Mouse (Mus musculus) neural tube, embryonic 14.5 days (tissue): ENCODE data around the gene H60b. TPM values are rescaled to one million over a fixed set of nuclear protein-coding genes. Genes with fewer than 3 reads are reported as not detected.

ENCODE experiments used
- ATAC-seq: fragments of 200-750 bp; cut with Nextera tagmentation; 2 replicates; pipeline ENCODE4 v1.8.0; 2017; ENCODE audit warnings: low read depth, mild to moderate bottlenecking, moderate TSS enrichment, moderate library complexity
- H3K27ac ChIP-seq: fragments of 300-500 bp; sonication (generic); 2 replicates; pipeline ENCODE4 v1.5.1; 2014; ENCODE audit warnings: low read depth, mild to moderate bottlenecking, control low read depth, low read length, moderate library complexity, mixed read lengths
- H3K27me3 ChIP-seq: fragments of 300-500 bp; sonication (generic); 2 replicates; pipeline ENCODE4 v1.6.1; 2014; ENCODE audit warnings: low read length; ENCODE audit not compliant: control insufficient read depth, insufficient read depth
- H3K36me3 ChIP-seq: fragments of 300-500 bp; sonication (generic); 2 replicates; pipeline ENCODE4 v1.6.1; 2014; ENCODE audit warnings: low read length, mixed read lengths; ENCODE audit not compliant: control insufficient read depth, insufficient read depth
- H3K4me1 ChIP-seq: fragments of 300-500 bp; sonication (generic); 2 replicates; pipeline ENCODE4 v1.6.1; 2014; ENCODE audit warnings: low read length; ENCODE audit not compliant: control insufficient read depth, insufficient read depth
- H3K4me2 ChIP-seq: fragments of 300-500 bp; sonication (generic); 2 replicates; pipeline ENCODE4 v1.6.1; 2014; ENCODE audit warnings: mild to moderate bottlenecking, low read depth, low read length, control low read depth
- H3K4me3 ChIP-seq: fragments of 300-500 bp; sonication (generic); 2 replicates; pipeline ENCODE4 v1.5.1; 2014; ENCODE audit warnings: low read depth, low read length, control low read depth, mixed read lengths
- H3K9ac ChIP-seq: fragments of 300-500 bp; sonication (generic); replicated peaks from 2 replicates; pipeline ENCODE4 v1.6.1; 2014; ENCODE audit warnings: low read depth, mild to moderate bottlenecking, control low read depth, low read length, mixed read lengths
- H3K9me3 ChIP-seq: fragments of 300-500 bp; sonication (generic); 2 replicates; pipeline ENCODE4 v1.6.1; 2016; ENCODE audit warnings: low read length; ENCODE audit not compliant: control insufficient read depth
- WGBS: fragments of 180-500 bp; shearing (Covaris S2); extraction: QIAGEN DNeasy Blood & Tissue Kit; methylation state at CpG from one replicate; pipeline ENCODE4 v1.1.7; 2014; 5-methylcytosine and 5-hydroxymethylcytosine counted together
- polyA plus RNA-seq: library from polyadenylated mRNA; unstranded; fragments of >200 nt; fragmentation: Nextera tagmentation; extraction: Ambion mirVana; gene quantifications from 2 replicates; pipeline ENCODE4 v1.2.1, GENCODE M21; 2014

H60b gene
- polyA plus RNA-seq, 1 experiment from 2014 or later, result 0.37 TPM

GRCm38 (mm10) chr10:22297766-22298461 lies 139.5 kb downstream of the H60b start:
- Histone ChIP-seq H3K27ac (no peak overlapping the region), H3K9me3 (no peaks in the 10 kb centered on the region), H3K4me3 (no peak overlapping the region), H3K4me1 (no peaks in the 10 kb centered on the region), H3K27me3 (no peaks in the 10 kb centered on the region), H3K9ac (no peak overlapping the region), H3K36me3 (no peaks in the 10 kb centered on the region), H3K4me2 (no peak overlapping the region)
- no peak for ATAC-seq
- 68% methylated on average over 8 of the region's 8 CpGs for WGBS

GRCm38 (mm10) chr10:22299324-22299723 lies 140.9 kb downstream of the H60b start:
- Histone ChIP-seq H3K9ac (no peak overlapping the region), H3K4me2 (no peak overlapping the region), H3K9me3 (no peaks in the 10 kb centered on the region), H3K27ac (no peak overlapping the region), H3K4me3 (no peak overlapping the region), H3K36me3 (no peaks in the 10 kb centered on the region), H3K4me1 (no peaks in the 10 kb centered on the region), H3K27me3 (no peaks in the 10 kb centered on the region)
- ATAC-seq, result no peak
- 90% methylated on average over 2 of the region's 2 CpGs for WGBS

- 96% methylated on average over 1 of the region's 1 CpGs for whole genome bisulfite sequencing
- no peak for ATAC-seq
- no peak overlapping the region for H3K27ac ChIP-seq
- H3K36me3 ChIP-seq, result no peaks in the 10 kb centered on the region
- H3K27me3 ChIP-seq, result no peaks in the 10 kb centered on the region
- no peaks in the 10 kb centered on the region for H3K4me1 ChIP-seq
- H3K4me2 ChIP-seq, result no peak overlapping the region
- H3K9me3 ChIP-seq, result no peaks in the 10 kb centered on the region
- H3K9ac ChIP-seq, result no peak overlapping the region
- no peak overlapping the region for H3K4me3 ChIP-seq
These were observed 143.3 kb downstream of the H60b start for GRCm38 (mm10) chr10:22301641-22302040.

- Histone ChIP-seq H3K36me3 (no peaks in the 10 kb centered on the region), H3K4me1 (no peaks in the 10 kb centered on the region), H3K4me2 (no peak overlapping the region), H3K27me3 (no peaks in the 10 kb centered on the region), H3K9me3 (no peaks in the 10 kb centered on the region), H3K4me3 (no peak overlapping the region), H3K9ac (no peak overlapping the region), H3K27ac (no peak overlapping the region)
- 76% methylated on average over 5 of the region's 5 CpGs for WGBS
- no peak for ATAC-seq
These were observed 144.1 kb downstream of the H60b start for GRCm38 (mm10) chr10:22302344-22303057.

GRCm38 (mm10) chr10:22303736-22304135 lies 145.3 kb downstream of the H60b start:
- Histone ChIP-seq H3K27me3 (no peaks in the 10 kb centered on the region), H3K4me1 (no peaks in the 10 kb centered on the region), H3K9ac (no peak overlapping the region), H3K9me3 (no peaks in the 10 kb centered on the region), H3K4me3 (no peak overlapping the region), H3K4me2 (no peak overlapping the region), H3K36me3 (no peaks in the 10 kb centered on the region), H3K27ac (no peak overlapping the region)
- ATAC-seq, result no peak
- 93% methylated on average over 6 of the region's 6 CpGs for WGBS

- Histone ChIP-seq H3K36me3 (no peaks in the 10 kb centered on the region), H3K4me3 (no peak overlapping the region), H3K4me2 (no peak overlapping the region), H3K27ac (no peak overlapping the region), H3K27me3 (no peaks in the 10 kb centered on the region), H3K9ac (no peak overlapping the region), H3K4me1 (no peaks in the 10 kb centered on the region), H3K9me3 (no peaks in the 10 kb centered on the region)
- no peak for ATAC-seq
- WGBS, result 84% methylated on average over 4 of the region's 4 CpGs
These were observed 147.4 kb downstream of the H60b start for GRCm38 (mm10) chr10:22305801-22306200.

- Histone ChIP-seq H3K27ac (no peak overlapping the region), H3K27me3 (no peaks in the 10 kb centered on the region), H3K4me2 (no peak overlapping the region), H3K9ac (no peak overlapping the region), H3K4me1 (no peaks in the 10 kb centered on the region), H3K4me3 (no peak overlapping the region), H3K36me3 (no peaks in the 10 kb centered on the region), H3K9me3 (no peaks in the 10 kb centered on the region)
- WGBS, result 63% methylated on average over 4 of the region's 4 CpGs
- no peak for ATAC-seq
These were observed 148.1 kb downstream of the H60b start for GRCm38 (mm10) chr10:22306452-22306851.

- WGBS, result 81% methylated on average over 1 of the region's 1 CpGs
- ATAC-seq, result no peak
- Histone ChIP-seq H3K4me3 (no peak overlapping the region), H3K27me3 (no peaks in the 10 kb centered on the region), H3K27ac (no peak overlapping the region), H3K36me3 (no peaks in the 10 kb centered on the region), H3K4me1 (no peaks in the 10 kb centered on the region), H3K4me2 (no peak overlapping the region), H3K9ac (no peak overlapping the region), H3K9me3 (no peaks in the 10 kb centered on the region)
These were observed 149.8 kb downstream of the H60b start for GRCm38 (mm10) chr10:22308221-22308620.

- H3K4me3 ChIP-seq, result no peak overlapping the region
- H3K27me3 ChIP-seq, result no peaks in the 10 kb centered on the region
- H3K4me2 ChIP-seq, result no peak overlapping the region
- WGBS, result 91% methylated on average over 2 of the region's 2 CpGs
- H3K9ac ChIP-seq, result no peak overlapping the region
- no peak for ATAC-seq
- H3K4me1 ChIP-seq, result no peaks in the 10 kb centered on the region
- no peaks in the 10 kb centered on the region for H3K9me3 ChIP-seq
- no peaks in the 10 kb centered on the region for H3K36me3 ChIP-seq
- no peak overlapping the region for H3K27ac ChIP-seq
These were observed 164.5 kb downstream of the H60b start for GRCm38 (mm10) chr10:22322858-22323257.
